In genomic region chr13:54765281-54766191, GRCm38 (mm10) we compare ENCODE assay signal across 8 mouse cellular contexts. TPM values are rescaled to one million over a fixed set of nuclear protein-coding genes. Genes with fewer than 3 reads are reported as not detected.
DNase-seq lines count a peak whose midpoint lies in the region; ATAC-seq and TF ChIP-seq lines count a peak whose summit lies in the region.

No protein-coding gene starts in this region.

- peaks cover 6% of the 10 kb centered on the region; the same call in 1 of the 2 replicates for H3K4me1 ChIP-seq in spleen, adult 2 months (ENCODE audit: control insufficient read depth, insufficient read depth, insufficient read length)
- peaks cover 26% of the 10 kb centered on the region for H3K4me1 ChIP-seq in hindbrain, embryonic 13.5 days (replicated peaks)
- H3K4me1 ChIP-seq in midbrain, embryonic 16.5 days (ENCODE audit: control insufficient read depth, insufficient read depth, low read length): peaks cover 20% of the 10 kb centered on the region

- ATAC-seq in frontal cortex, adult (ENCODE audit: low TSS enrichment): peak; percentile 18; the same call in 1 of the 2 replicates
- ATAC-seq in hindbrain, embryonic 13.5 days (ENCODE audit: low FRiP score): peak; percentile 22
- peak; percentile 74 for ATAC-seq in midbrain, embryonic 16.5 days

- H3K36me3 ChIP-seq in spleen, adult 2 months (ENCODE audit: control insufficient read depth, insufficient read depth, low read length): no peaks in the 10 kb centered on the region
- H3K36me3 ChIP-seq in hindbrain, embryonic 13.5 days: no peaks in the 10 kb centered on the region
- no peaks in the 10 kb centered on the region for H3K36me3 ChIP-seq in midbrain, embryonic 16.5 days (ENCODE audit: control insufficient read depth, insufficient read depth, low read length)

- H3K27me3 ChIP-seq in spleen, adult 2 months (ENCODE audit: control insufficient read depth, insufficient read depth, low read length): peaks cover 11% of the 10 kb centered on the region
- H3K27me3 ChIP-seq in hindbrain, embryonic 13.5 days: peaks cover 83% of the 10 kb centered on the region
- H3K27me3 ChIP-seq in midbrain, embryonic 16.5 days (ENCODE audit: control insufficient read depth, insufficient read depth, low read depth, low read length): peaks cover 20% of the 10 kb centered on the region

- no peak for DNase-seq in frontal cortex, postnatal 10 days (ENCODE audit: low spot score in 2 of 2)
- DNase-seq in spleen, adult 2 months (ENCODE audit: low read depth in 1 of 2, low spot score in 2 of 2): no peak
- no peak for DNase-seq in spleen, postnatal 36 days (ENCODE audit: low spot score in 2 of 2)
- DNase-seq in lung, adult 18-20 months: no peak
- no peak for DNase-seq in ovary, adult 18-20 months (ENCODE audit: low spot score)

- no peak for TF ChIP-seq POLR2A in spleen, adult 2 months (IDR thresholded peaks at IDR 0.05; ENCODE audit: low read depth, low read length)

- no peak for TF ChIP-seq CTCF in spleen, adult 2 months (IDR thresholded peaks at IDR 0.05; ENCODE audit: extremely low read depth, insufficient read depth, insufficient read length, insufficient replicate concordance)

- H3K27ac ChIP-seq in spleen, adult 2 months (ENCODE audit: insufficient read depth, low read length): no peak overlapping the region
- H3K27ac ChIP-seq in hindbrain, embryonic 13.5 days: peak overlapping the region; percentile 49; the same call in 1 of the 2 replicates
- peak overlapping the region; percentile 81 for H3K27ac ChIP-seq in midbrain, embryonic 16.5 days (ENCODE audit: low read length)

- peak overlapping the region; percentile 43; the same call in 1 of the 2 replicates for H3K4me3 ChIP-seq in spleen, adult 2 months (ENCODE audit: extremely low read depth, insufficient read depth, insufficient read length)
- peak overlapping the region; percentile 55 for H3K4me3 ChIP-seq in hindbrain, embryonic 13.5 days
- H3K4me3 ChIP-seq in midbrain, embryonic 16.5 days (ENCODE audit: low read depth, low read length): peak overlapping the region; percentile 72

- WGBS in spleen, adult 2 months: 8% methylated on average over 44 of the region's 44 CpGs
- WGBS in hindbrain, embryonic 13.5 days: 3% methylated on average over 44 of the region's 44 CpGs
- WGBS in midbrain, embryonic 16.5 days: 5% methylated on average over 44 of the region's 44 CpGs

- peak overlapping the region; percentile 78 for H3K9ac ChIP-seq in hindbrain, embryonic 13.5 days
- peak overlapping the region; percentile 82 for H3K9ac ChIP-seq in midbrain, embryonic 16.5 days (ENCODE audit: low read depth, low read length)

- H3K4me2 ChIP-seq in hindbrain, embryonic 13.5 days: peak overlapping the region; percentile 78
- H3K4me2 ChIP-seq in midbrain, embryonic 16.5 days (ENCODE audit: low read length): peak overlapping the region; percentile 82

- no peaks in the 10 kb centered on the region for H3K9me3 ChIP-seq in hindbrain, embryonic 13.5 days
- H3K9me3 ChIP-seq in midbrain, embryonic 16.5 days (replicated peaks; ENCODE audit: control insufficient read depth, low read length, poor library complexity, severe bottlenecking): no peaks in the 10 kb centered on the region

RNA-seq across cellular contexts. Expression of gene Sncb, which starts 0.9 kb away (rescaled TPM):
- polyA plus RNA-seq in spleen, adult 2 months (2012; rRNA removed): 0.16 and 0.22 TPM in 2 replicates
- polyA plus RNA-seq in hindbrain, embryonic 13.5 days (2015; fragmentation: Nextera tagmentation; extraction: Ambion mirVana): 18.7 and 20.8 TPM in 2 replicates
- polyA plus RNA-seq in midbrain, embryonic 16.5 days (2015; fragmentation: Nextera tagmentation; extraction: Ambion mirVana): 68.2 and 97.6 TPM in 2 replicates

RNA-seq across cellular contexts. Expression of gene Gprin1, which starts 15.9 kb away (rescaled TPM):
- 0.05 and 0.06 TPM in 2 replicates for polyA plus RNA-seq in spleen, adult 2 months (2012; rRNA removed)
- polyA plus RNA-seq in hindbrain, embryonic 13.5 days (2015; fragmentation: Nextera tagmentation; extraction: Ambion mirVana): 6.5 and 6.9 TPM in 2 replicates
- polyA plus RNA-seq in midbrain, embryonic 16.5 days (2015; fragmentation: Nextera tagmentation; extraction: Ambion mirVana): 5.5 and 6.6 TPM in 2 replicates

RNA-seq across cellular contexts. Expression of gene Eif4e1b, which starts 18.3 kb away (rescaled TPM):
- polyA plus RNA-seq in spleen, adult 2 months (2012; rRNA removed): not detected in 2 replicates
- polyA plus RNA-seq in hindbrain, embryonic 13.5 days (2015; fragmentation: Nextera tagmentation; extraction: Ambion mirVana): not detected in 2 replicates
- not detected in 2 replicates for polyA plus RNA-seq in midbrain, embryonic 16.5 days (2015; fragmentation: Nextera tagmentation; extraction: Ambion mirVana)

RNA-seq across cellular contexts. Expression of gene Tspan17, which starts 23.6 kb away (rescaled TPM):
- polyA plus RNA-seq in spleen, adult 2 months (2012; rRNA removed): 5.2 and 6.2 TPM in 2 replicates
- polyA plus RNA-seq in hindbrain, embryonic 13.5 days (2015; fragmentation: Nextera tagmentation; extraction: Ambion mirVana): 50.4 and 54.0 TPM in 2 replicates
- polyA plus RNA-seq in midbrain, embryonic 16.5 days (2015; fragmentation: Nextera tagmentation; extraction: Ambion mirVana): 60.1 and 67.7 TPM in 2 replicates

Comparison
In these comparisons a context has a peak if more than half of its experiments do, and no peak if none do; other contexts are left out.
1. ATAC-seq: peak in every context shown above with its lines; median percentile 74 in midbrain, embryonic 16.5 days; 22 in hindbrain, embryonic 13.5 days; 18 in frontal cortex, adult.
2. RNA of gene Sncb, which starts 0.9 kb away (polyA plus RNA-seq): 68.2 to 97.6 TPM in midbrain, embryonic 16.5 days and 18.7 to 20.8 TPM in hindbrain, embryonic 13.5 days; 0.16 to 0.22 TPM in spleen, adult 2 months; every median in the first group is over 10 times any median in the second.
3. Peak in every context shown above with its lines, with median percentiles within 50 percentile points of each other: H3K4me3 ChIP-seq.